Mouse (Mus musculus): Measurements from ENCODE around the gene Gm26992. TPM values are rescaled to one million over a fixed set of nuclear protein-coding genes. Genes with fewer than 3 reads are reported as not detected.

The Gm26992 gene
- total RNA-seq, 2 experiments from 2014 or later, result not detected

- no peak for DNase-seq (ENCODE audit: low spot score)
Observed at GRCm38 (mm10) chrX:103483047-103483446, 61.2 kb downstream of the Gm26992 start.

- peak; percentile 46 for DNase-seq (ENCODE audit: low spot score)
Observed at GRCm38 (mm10) chrX:103484050-103484449, 62.2 kb downstream of the Gm26992 start.

- no peak for DNase-seq (ENCODE audit: low spot score)
Observed at GRCm38 (mm10) chrX:103490853-103491252, 69.0 kb downstream of the Gm26992 start.

DNA sequence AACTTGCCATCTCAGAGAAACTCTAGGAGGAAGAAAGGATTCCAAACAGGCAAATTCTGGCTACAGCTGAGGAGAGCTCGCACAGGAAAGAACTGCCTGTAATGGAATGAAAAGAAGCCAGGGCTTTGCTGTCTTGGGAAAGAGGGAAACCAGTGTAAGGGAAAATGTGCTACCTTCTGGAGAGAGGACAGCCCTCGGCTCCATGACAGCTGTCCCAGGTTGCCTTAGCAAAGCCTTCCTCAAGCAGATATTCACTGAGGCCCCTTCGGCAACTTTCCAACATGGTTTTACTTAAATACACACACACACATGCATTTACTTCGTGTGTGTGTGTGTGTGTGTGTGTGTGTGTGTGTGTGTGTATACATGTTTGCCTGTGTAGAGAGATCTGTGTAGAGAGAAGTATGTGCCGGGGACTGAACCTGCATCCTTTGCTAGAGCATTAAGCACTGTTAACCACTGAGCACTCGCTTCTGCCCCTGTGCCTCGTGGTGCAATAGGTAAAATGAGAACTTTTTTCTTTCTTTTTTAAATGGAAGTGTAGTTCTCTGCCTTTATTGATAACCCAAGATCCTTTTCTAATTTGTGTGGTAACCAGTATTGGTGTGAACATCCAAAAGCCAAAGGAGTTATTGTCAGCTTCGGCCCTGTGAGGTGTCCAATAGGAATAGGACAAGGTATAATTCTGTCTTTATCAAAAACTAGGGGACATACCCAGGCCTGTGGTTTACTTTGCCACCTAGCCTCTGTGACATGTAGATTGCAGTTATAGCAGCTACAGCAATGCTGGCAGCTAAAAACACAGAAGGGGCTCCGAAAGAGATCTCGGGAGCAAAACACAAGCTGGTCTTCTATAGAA, 70.8 kb downstream of the Gm26992 start:
- peak; percentile 4 for DNase-seq (ENCODE audit: low spot score)

- peak; percentile 40 for DNase-seq (ENCODE audit: low spot score)
Observed at GRCm38 (mm10) chrX:103493351-103494173, 71.8 kb downstream of the Gm26992 start.

DNA sequence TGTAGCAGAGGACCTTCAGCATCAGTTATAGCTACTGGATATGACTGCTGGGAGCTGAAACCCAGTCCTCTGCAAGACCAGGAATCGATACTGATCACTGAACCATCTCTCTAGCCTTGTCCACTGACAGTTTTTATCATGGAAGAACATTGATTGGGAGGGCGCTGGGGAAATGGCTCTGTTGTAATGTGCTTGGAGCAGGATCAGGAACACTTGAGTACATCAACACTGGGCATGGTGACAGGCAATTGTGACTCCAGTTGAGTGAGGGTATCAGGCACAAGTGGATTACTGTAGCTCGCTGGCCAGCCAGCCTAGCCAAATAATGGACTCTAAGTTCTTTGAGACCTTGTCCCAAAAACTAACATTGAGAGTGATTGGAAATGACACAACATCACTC, 77.6 kb downstream of the Gm26992 start:
- DNase-seq (ENCODE audit: low spot score), result no peak

- no peak for DNase-seq (ENCODE audit: low spot score)
Observed at GRCm38 (mm10) chrX:103500137-103500536, 78.3 kb downstream of the Gm26992 start.

DNA sequence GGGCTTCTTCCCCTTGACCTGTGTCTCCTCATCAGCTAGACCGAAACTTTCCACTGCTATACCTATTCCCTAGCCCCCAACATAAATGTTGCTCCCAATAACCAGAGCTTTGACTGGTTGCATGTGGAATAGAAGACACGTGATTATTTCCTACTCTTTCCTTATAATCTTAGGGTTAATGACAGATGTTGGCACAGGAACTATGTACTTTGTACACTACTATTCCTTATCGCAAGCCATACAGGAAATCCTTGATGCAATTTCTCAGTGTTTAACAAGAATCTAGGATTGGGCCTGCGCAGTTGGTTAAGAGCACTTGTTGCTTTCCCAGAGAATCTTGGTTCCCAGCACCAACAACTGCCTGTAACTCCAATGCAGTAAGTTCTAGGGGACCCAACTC, 86.4 kb downstream of the Gm26992 start:
- DNase-seq (ENCODE audit: low spot score), result no peak

GRCm38 (mm10) chrX:103509168-103510019, 87.6 kb downstream of the Gm26992 start:
- no peak for DNase-seq (ENCODE audit: low spot score)

DNA sequence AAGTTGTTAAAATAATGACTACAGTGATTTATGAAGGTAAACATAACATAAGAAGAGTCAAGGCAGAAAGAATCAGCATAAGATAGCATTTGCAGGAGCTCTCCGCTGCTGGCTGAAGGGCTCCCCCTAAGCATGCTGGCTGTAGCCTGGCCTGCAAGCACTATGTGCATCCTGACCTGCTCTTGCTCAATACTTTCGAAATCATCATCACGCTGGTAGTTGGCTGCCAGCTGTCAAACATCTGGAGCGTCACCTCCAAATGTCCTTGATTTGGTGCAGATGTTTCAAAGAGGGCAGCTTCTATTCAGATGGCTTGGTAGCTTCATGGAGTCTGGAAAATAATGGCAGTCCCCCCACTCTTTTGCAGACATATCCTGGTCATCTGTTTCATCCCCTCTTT, 93.0 kb downstream of the Gm26992 start:
- peak; percentile 23 for DNase-seq (ENCODE audit: low spot score)

GRCm38 (mm10) chrX:103515346-103515745, 93.5 kb downstream of the Gm26992 start:
- DNase-seq (ENCODE audit: low spot score), result no peak

DNA sequence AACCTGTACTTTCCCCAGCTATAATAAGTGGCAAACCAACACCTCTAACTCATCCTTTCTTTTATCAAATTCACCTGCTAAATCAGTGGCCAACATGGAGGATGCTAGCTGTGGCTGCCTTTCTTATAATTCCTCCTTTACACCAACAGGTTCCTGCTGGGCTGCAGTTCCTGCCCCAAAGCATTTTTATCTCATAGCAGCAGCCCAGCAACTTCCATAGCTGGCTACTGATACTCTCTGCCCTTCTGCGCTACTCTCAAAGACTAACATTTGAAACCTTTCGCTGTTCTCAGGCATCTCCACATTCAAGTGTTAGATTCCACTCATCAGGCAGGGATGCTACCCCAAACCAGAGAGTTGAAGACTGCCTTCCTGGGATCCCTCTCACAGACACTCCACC, 97.0 kb downstream of the Gm26992 start:
- no peak for DNase-seq (ENCODE audit: low spot score)

DNA sequence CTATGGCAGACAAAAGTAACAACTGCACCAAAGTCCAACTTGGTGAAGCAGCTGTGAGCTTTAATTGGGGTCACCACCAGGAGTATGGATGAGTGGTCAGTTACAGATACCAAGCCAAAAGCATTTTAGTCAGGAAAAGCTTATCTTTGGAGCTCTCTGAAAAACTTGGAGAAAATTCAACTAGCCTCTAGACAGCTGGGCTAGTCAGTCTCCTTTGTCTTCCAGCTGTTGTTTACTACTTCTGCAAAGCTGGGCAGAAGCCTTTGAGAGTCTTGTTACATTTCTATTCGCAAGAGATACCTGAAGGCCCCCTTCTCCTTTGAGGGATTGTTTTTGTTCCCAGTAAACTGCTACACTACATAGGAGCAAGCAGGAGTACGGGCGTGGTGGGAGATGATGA, 97.7 kb downstream of the Gm26992 start:
- no peak for DNase-seq (ENCODE audit: low spot score)

GRCm38 (mm10) chrX:103521221-103521716, 99.5 kb downstream of the Gm26992 start:
- DNase-seq (ENCODE audit: low spot score), result no peak

GRCm38 (mm10) chrX:103529185-103529584, 107.4 kb downstream of the Gm26992 start:
- peak; percentile 55 for DNase-seq (ENCODE audit: low spot score)

Other genes starting within 250 kb of the Gm26992 start
- not detected for gene Nap1l2, start 235.4 kb upstream of the Gm26992 start, total RNA-seq (2021)
- not detected for gene Cdx4, start 100.6 kb upstream of the Gm26992 start, total RNA-seq (2021)
- gene Chic1, start 65.5 kb upstream of the Gm26992 start, total RNA-seq (2021), result under 1 TPM; 0.14 to 0.24 TPM
- gene Tsx, start 7.5 kb upstream of the Gm26992 start, total RNA-seq (2021), result not detected
- gene Zcchc13, start 208.6 kb downstream of the Gm26992 start, total RNA-seq (2021), result not detected

Data from gastrocnemius, adult 18-20 months (tissue).